Mouse (Mus musculus): ENCODE data around the gene Tmem59l.

The Tmem59l gene

DNA sequence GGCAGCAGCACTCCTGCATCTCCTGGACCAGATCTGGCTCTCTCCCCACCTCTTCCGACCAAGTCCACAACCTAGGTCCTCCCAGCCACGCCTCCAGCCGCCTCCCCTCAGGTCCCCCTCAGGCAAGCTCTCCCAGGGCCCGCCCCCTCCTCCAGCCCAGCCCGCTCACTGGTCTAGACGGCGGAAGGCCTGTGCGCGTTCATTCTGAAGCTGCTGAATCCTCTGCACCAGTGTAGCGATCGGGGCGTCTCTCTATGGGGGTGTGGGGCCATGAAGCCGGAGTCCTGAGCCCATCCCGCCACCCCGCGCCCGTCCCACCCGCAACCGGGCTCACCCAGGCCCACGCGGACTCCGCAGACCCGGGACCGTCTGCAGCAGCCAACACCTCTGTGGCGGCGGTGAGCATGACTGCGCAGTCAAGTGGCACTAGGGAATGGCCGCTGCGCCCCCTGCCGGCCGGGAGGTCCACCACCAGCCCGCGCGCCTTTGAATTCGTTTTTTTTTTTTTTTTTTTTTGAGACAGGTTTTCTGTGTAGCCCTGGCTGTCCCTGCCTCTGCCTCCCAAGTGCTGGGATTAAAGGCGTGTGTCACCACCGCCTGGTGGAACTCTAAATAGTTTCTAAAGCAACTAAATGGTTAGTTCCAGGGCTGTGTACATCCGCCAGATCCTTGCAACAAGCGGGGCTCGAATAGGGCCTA, 19.3 kb upstream of the Tmem59l start, which contains the start of gene Rex1bd:
Gene Rex1bd (minus strand): TSS at position 425 of the 699 bp plus-strand sequence.
- peak; percentile 97 to 98 for DNase-seq

DNA sequence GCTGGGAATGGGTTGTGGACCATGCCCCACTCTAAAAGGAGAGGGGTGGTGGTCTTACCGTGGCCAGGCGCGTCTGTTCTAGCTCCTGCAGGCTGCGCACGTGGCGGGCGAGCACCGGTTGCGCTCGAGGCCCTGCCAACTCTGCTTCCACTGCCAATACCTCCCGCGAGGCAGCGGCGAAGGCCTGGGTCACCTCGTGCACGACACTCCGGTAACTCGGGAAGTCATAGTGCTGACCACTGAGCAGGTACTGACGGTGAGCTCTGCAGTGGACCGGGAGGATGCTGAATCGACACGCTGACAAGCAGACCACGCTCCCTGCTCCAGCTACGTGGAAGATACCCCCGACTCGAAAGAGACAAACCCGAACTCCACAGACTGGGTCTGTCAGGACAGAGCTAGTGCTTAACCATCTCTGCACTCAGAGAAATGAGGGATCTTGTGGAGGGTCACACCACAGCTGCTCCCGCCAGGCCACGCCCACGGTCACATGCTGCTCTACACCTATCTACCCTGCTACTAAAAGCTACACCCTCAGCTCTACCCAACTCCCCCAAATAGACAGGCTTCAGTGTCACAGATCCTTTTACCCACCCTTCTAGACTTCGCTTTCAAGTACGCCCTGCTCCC, 18.7 kb upstream of the Tmem59l start:
- no peak for DNase-seq

DNA sequence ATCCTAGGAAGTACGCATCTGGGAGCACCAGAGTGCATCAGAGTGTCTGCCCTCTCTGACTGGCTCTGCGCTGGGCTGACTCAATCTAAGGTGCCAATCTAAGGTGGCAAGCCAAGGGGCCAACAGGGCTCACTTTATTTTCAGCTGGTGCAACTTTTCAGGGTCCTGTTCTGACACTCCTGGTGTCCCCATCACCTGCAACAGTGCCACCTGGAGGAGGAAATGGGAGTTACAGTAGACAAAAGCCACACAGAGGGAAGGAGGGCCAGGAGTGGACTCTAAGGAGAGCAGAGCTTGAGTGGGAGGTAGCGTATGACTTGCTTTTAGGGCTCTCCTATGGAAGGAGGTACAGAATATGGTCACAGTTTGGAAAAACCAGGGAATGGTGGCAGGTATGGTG, 17.7 kb upstream of the Tmem59l start:
- DNase-seq = peak; percentile 94 to 97

DNA sequence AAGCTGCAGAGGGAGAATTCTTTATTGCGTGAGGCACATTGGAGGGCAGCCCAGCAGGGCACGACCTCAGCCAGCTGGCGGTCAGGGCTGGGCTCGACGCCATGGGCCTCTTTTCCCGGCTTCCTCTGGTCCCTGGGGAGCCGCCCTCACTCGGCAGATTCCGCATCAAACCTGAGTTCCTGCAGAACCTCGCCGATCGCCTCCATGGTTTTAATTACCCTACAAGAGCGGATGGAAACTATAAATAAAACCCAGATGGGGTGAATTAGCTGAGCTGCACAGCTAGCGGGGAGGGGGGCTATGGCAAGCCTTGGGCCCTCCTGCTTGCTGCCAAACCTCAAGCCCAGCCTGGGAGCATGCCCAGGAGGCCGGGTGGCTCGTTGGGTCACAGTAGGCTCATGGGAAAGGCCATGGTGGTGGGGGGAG, 17.1 kb upstream of the Tmem59l start:
- peak; percentile 57 to 65 for DNase-seq

DNA sequence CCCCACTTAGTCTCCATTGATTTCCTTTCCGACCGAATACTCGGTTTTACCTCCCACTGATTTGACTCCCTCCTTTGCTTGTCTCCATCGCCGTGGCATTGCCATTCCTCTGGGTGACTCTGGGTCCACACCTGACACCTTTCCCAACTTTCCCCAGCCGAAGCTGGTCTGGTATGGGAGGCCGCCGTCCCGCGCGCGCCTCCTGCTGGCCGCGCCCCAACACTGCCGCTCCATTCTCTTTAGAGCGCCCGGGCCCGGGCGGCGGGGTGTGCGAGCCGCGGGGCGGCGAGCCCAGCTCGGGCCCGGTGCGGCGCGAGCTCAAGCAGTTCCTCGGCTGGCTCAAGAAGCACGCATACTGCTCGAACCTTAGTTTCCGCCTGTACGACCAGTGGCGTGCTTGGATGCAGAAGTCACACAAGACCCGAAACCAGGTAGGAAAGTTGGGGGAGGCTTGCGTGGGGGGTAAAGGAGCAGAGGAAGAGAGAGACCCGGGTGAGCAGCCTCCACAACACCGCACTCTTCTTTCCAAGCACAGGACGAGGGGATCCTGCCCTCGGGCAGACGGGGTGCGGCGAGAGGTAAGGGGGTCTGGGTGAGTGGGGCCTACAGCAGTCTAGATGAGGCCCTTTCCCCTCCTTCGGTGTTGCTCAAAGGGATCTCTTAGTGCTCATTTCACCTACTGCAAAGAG, 16.0 kb upstream of the Tmem59l start:
- DNase-seq = peak; percentile 83 to 86

DNA sequence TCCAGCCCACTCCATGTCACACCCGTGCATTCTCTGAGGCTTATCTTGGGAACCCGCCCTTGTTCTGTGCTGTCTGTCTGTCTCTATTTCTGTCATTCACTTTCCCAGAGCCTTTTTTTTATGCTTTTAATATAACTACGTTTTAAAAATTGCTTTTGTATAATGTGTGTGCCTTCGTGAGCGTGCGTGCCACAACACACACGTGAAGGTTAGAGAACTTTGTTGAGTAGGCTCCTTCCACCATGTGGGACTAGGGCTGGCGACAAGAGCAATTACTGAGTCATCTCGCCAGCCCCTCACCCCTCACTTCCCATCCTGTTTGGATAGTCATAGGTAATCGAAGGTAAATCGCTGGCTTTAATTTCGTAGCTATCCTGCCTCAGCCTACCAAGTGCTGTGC, 15.4 kb upstream of the Tmem59l start:
- no peak for DNase-seq

DNA sequence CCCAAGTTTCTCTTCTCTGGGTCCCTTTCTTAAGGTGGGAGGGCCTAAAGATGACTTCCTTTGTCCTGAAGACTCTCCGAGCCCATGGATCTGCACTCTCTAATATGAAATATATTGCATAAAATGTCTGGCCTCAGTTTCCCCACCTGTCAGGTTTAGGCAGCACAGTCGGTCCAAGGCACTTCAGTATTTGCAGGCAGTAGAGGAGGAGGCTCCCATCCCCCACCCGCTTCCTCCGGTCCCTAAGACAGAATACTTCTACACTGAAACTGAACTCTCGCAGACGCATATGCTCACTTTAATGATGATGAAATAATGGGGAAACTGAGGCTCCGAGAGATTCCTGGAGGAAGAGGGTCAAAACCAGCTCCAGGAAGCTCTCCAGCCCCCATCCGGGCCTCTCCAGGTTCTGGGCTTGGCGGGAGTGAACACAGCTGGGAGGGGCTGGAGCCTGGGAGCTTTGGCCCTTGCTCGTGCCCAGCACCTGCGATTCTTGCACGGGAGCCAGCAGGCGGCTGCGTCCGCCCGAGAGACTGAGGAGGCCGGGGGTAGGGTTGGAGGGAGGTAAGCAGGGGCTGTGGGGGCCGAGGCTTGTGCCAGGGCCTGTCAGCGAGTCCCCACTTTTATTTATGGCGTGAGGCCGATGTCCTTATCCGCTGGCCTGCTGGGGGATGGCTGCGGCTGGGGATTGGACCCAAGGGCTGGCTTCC, 14.8 kb upstream of the Tmem59l start:
- peak; percentile 67 to 69 for DNase-seq

DNA sequence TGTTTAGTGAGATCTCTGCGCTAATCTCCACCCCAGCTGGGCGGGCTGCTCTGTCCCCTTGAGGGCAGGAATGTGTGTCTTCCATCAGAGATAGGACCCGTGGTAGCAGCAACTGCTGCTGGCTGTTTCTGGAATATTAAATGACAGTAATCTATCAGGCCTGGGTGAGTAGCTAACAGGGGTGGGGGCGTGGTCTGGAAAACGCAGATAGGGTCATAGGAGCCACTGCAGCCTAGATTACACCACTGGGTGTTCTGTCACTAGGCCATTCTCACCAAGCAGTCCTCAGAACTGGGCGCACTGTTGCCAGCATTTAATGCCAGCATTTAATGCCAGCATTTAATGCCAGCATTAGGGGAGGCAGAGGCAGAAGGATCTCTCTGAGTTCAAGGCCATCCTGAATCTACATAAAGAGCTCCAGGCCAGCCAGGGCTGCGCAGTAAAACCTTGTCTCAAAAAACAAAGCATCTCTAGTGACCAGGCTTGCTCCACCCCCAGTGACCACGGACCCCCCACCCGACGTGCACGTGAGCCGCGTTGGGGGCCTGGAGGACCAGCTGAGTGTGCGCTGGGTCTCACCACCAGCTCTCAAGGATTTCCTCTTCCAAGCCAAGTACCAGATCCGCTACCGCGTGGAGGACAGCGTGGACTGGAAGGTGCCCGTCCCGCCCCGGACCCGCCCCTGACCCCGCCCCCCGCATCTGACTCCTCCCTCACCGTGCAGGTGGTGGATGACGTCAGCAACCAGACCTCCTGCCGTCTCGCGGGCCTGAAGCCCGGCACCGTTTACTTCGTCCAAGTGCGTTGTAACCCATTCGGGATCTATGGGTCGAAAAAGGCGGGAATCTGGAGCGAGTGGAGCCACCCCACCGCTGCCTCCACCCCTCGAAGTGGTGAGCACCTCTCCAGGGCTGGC, 13.5 kb upstream of the Tmem59l start:
- peak; percentile 73 for DNase-seq

DNA sequence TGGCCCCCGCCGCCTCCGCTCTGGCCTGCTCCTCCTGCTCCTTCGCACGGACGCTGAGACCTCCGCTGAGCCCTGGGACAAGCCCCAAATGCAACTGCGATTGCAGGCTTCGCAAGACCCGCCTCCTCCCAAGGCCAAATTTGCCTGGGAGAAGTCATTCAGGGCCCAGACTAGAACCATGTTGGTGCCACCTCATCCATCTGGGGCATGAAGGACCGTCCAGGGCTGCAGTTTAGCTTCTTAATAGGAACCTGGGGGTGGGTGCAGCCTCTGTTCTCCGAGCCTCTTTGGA, 8.6 kb upstream of the Tmem59l start:
- no peak for DNase-seq

DNA sequence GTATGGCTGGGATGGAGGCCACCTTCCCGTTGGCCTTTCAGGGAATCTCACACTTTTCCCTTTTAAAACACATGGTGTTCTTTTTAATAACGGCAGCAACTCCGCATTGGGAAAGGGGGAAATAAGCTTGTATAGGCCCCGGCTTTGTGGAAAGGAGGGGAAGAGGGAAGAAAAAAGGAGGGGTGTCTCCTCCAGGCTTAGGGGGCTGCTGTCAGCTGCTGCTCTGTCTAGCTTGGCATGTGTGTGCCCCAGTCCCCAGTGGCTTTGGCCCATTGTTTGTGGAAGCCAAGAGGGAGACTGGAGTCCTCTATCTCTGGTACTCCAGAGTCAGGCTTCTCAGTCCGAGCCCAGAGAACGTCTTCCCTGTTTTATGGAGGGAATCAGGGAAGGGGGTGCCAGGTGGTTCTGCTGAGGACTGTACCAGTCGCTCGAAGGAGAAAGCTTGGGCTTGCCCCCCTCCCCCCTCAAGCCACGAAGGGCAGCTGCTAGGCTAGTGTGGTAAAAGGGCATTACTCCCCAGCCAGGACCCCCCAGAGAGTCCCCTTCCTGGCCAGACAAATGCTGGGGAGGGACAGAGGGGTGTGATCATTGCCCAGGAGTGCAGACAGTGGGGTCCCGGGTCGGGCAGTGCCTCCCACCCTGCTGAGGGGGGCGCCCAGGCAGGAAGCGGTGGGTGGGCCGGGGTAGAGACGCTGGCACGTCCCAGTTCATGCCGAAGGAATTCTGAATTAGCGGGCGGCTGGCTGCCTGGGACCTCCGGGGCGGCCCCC, 8.0 kb upstream of the Tmem59l start:
- DNase-seq = peak in 1 of 2 experiments; percentile 32

DNA sequence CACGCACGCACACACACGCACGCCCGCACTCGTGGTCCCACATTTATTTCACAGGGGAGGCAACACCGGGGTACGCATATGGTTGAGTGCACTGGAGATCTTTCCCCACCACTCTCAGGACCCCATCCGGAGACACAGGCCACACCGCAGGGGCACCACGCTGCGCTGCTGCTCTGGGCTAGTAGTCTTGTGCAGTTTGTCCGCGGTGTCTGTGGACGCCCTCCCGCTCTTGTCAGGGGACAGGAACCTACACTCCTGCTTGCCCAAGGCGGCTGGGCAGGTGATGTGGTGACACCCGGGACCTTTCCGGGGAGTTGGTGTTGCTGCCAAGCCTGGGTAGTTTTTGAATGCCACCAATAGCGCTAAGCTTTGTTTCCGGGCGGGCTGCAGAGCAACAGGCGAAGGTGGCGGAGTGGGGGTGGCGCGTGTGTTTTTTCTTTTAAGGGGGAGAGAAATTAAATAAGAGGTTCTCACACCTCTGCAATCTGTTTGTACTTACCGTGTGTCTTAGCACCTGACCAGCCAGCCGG, 7.3 kb upstream of the Tmem59l start:
- peak in 1 of 2 experiments; percentile 24 for DNase-seq

DNA sequence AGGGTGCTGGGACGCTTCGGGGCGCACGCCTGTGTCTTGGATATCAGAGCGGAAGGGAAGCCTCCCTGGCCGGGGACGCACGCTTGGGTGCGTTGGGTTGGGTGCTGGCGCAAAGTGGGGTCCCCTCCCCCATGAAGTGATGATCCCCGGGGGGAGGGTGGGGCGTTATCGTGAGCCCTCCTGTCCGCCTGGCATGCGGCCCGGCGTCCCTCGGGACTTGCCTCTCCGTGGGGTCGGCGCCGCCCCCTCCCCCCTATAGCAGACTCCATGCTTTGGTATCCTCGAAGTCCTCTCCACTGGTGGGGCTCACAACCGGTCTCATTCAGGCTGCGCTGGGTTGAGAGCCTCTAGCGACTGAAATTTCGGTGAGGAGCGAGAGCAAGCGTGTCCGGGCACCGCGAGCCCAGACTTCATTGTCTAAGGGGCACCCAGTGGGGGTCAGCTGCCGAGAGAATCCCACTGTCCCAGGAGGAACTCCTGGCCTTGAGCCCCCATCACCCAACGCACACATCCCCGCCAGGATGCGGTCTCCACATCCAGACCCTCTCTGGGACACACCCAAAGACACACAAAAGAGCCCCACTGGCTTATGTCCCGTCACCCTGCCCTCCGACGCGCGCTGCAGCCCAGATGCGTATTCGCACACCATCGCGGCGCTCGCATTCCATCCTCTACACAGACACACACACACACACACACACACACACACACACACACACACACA, 6.7 kb upstream of the Tmem59l start:
- DNase-seq = peak in 1 of 2 experiments; percentile 41

DNA sequence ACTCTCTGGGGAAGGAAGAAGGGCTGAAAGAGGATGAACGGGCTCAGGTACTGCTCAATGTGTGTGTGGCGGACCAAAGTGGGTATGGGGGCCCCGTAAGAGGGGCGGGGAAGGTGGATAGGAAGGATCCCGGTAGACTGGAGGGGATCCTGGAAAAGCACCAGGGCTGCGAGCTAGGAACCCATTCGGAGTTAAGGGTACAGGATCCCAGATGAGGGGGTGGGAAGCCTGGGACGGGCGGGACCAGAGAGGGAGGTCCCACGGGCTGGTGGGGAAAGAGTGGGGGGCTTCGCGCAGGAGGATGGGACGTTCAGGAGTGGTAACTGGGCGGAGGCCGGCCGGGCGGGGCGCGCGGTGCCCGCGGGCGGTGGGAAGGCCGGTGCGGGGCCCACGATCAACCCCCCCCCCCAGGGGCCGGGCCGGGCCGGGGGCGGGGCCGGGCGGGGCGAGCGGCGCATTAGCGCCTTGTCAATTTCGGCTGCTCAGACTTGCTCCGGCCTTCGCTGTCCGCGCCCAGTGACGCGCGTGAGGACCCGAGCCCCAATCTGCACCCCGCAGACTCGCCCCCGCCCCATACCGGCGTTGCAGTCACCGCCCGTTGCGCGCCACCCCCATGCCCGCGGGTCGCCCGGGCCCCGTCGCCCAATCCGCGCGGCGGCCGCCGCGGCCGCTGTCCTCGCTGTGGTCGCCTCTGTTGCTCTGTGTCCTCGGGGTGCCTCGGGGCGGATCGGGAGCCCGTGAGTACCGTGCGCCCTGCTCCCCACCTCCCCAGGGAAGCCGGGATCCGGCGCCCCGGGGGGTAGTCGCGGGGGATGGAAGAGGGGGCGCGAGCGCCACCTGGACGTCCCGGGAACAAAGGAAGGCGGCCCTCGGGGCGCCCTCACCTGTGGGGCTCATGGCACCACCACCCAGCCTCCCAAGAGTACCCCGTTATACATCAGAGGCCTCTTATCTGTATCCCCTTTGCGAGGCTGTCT, 5.8 kb upstream of the Tmem59l start, which contains the start of gene Crlf1:
Gene Crlf1 (plus strand): TSS at position 495 of the 977 bp plus-strand sequence.
- peak in 1 of 2 experiments; percentile 33 for DNase-seq

DNA sequence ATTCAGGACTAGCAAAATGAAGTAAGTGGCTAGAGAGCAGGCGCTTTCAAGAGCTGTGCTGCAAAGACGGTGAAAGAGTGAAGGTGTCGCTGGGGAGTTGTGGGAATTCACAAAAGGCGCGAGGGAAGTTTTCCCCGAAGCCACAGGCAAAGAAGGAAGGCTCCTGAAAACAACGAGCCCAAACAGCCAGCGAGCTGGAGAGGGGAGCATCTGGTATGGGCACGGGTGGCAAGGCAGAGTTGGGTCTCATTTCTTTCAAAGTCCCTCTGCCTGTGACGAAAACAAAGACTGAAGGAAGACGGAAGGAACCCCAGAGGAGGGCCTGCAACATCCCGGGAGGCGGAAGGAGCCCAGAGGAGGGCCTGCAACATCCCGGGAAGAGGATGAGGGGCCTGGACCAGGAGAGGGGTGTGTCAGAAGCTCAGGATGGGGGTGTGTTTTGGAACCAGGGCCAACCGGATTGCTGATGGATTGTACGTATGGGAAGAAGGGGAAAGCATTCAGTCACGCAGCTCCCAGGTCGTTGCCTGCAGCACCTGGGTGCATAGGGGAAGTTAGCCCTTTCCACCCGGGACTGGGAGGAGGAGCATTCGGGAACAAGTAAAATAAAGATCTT, 3.8 kb upstream of the Tmem59l start:
- DNase-seq = no peak

DNA sequence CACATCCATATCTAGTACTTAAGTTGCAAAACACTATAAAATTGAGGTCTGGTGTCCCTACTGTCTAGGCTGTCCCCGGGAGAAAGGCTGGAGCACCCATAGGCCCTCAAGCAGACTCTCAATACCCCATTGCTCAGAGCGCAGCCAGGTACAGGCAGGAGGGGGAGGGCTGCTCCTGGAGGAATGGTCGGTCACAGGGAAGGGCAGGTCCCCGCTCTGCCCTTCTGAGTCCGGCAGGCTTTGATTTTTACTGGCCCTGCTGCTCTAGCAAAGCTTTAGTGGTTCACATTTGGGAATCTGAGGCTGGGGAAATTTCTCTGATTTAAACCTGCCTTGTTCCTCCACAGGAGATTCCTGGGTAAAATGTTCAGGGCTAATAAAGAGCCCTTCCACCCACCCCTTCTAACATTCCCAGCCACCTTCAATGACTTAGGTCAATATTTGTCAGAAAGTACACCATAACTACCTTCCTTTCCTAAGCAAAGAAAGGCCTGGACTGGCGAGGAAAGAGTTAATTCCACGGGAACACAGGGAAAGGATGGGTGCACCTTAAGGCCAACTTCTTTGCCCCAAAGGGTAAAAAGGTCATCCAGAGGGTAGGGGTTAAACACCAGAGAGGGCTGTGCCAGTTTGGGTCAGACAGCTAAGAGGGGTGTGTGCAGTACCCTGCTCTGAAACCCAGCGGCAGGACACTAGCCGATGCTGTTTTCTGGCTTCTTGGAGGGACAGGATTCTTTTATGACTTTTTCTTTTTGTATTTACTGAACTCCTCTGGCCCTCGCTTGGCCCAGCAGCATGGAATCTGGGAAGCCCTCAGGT, 3.1 kb upstream of the Tmem59l start:
- DNase-seq = no peak

DNA sequence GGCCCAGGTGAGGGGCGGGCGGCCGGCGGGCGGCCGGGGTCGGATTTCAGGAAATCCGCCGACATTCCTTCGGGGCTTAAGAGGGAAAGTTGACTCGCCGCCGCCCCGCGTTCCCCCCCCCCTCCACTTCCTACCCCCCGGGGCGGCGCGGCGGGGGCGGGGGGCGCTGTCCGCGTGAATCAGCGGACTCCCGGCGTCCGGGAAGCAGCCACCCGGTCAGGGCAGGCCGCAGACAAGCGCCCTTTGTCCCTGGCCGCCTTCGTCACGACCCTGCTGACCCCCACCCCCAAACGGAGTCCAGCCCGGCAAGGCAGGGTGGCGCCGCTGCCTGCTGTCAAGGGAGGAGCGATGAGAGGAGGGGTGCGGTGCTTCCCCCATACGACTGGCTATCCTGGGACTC, 2.4 kb upstream of the Tmem59l start:
- no peak for DNase-seq

DNA sequence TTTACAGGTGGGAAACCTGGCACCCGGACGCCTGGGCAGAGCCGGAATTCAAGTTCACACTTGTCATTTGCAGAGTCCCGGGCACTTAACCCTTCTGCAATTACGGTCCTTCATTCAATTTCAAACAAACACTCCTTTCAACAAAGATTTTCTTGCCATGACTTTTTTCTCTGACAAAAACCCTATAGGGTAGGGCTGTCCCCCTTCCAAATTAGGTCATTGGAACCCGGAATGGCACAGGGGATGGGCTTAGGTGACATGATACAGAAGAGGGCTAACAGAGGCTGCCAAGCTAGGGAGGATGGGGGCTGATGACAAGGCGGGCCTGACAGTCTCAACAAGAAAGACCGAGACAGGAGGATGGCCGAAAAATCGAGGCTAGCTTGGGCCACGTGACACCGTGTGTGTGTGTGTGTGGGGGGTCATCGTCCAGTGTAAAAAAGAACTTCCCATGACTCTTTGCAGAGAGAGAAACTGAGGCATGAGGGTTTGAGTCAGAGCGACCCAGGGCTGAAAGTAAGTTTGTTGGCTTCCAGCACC, 1.8 kb upstream of the Tmem59l start:
- DNase-seq = no peak
